Mouse (Mus musculus) bone marrow macrophage, adult 2 months (primary cell): ENCODE data around the gene Syt12. TPM values are rescaled to one million over a fixed set of nuclear protein-coding genes. Genes with fewer than 3 reads are reported as not detected.

Experiments
- H3K27ac ChIP-seq: 2 replicates; pipeline ENCODE4 v1.5.1; 2012; ENCODE audit warnings: low read depth, low read length; ENCODE audit not compliant: insufficient read depth
- H3K4me1 ChIP-seq: 2 replicates; pipeline ENCODE4 v1.6.1; 2012; ENCODE audit warnings: low read length; ENCODE audit not compliant: control insufficient read depth, insufficient read depth
- H3K4me3 ChIP-seq: 2 replicates; pipeline ENCODE4 v1.5.1; 2012; ENCODE audit warnings: mild to moderate bottlenecking, low read length, moderate library complexity; ENCODE audit not compliant: insufficient read depth
- CTCF ChIP-seq: IDR thresholded peaks from 2 replicates; pipeline ENCODE4 v1.5.1; 2012; ENCODE audit warnings: low read depth, mild to moderate bottlenecking, low read length, moderate library complexity
- POLR2A ChIP-seq: IDR thresholded peaks from 2 replicates; pipeline ENCODE4 v1.6.1; 2012; ENCODE audit warnings: mild to moderate bottlenecking, low read depth, low read length, borderline replicate concordance
- polyA plus RNA-seq: library from polyadenylated mRNA; stranded (reverse); fragments of >200 nt; gene quantifications from 2 replicates; pipeline ENCODE4 v1.2.4, GENCODE M21; 2012; ENCODE audit not compliant: missing spikeins, insufficient read depth, insufficient read length

Syt12 gene
- polyA plus RNA-seq, 1 experiment, result not detected

DNA sequence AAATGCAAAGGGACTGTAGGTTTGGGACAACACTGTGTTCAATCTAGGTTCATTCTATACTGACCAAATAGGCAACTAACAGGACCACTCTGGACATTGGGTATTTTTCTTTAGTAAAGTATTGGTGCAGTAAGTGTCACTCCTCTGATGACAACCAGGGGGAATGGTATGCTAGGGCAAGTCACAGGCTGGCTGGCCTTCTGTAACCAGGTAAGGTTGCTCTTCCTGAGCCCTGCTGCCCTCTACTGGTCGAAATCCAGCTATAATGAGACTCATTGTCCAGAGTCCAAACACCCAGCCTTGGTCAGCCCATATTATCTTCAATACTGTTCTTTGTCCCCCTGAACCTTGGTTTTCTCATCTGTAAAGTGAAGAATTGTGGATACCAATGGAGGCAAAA lies 60.1 kb downstream of the Syt12 start:
- H3K4me3 ChIP-seq, result no peak overlapping the region

DNA sequence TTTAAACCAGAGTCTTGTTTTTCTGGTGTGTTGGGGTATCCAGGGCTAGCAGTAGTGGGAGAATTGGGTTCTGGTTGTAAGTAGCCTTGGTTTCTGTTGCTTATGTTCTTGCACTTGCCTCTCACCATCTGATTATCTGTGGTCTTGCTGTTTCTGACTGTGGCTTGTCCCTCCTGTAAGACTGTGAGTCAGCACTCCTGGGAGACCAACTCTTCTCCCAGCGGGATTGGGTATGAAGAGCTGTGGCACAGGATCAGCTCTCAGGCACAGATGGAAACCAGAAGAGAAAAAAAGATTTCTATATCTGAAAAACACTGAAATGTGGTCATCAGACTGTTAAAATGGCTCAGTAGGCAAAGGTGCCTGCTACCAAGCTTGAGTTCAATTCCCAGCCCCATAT lies 62.6 kb downstream of the Syt12 start:
- H3K27ac ChIP-seq, result no peak overlapping the region
- no peak overlapping the region for H3K4me3 ChIP-seq
- TF ChIP-seq POLR2A, result no peak
- no peak for TF ChIP-seq CTCF
- H3K4me1 ChIP-seq, result no peaks in the 10 kb centered on the region

More for the DNA sequence above, 60.1 kb downstream of the Syt12 start:
- TF ChIP-seq POLR2A (no peak), CTCF (peak; percentile 69)
- H3K27ac ChIP-seq, result no peak overlapping the region
- H3K4me1 ChIP-seq, result no peaks in the 10 kb centered on the region; the same call in 1 of the 2 replicates

DNA sequence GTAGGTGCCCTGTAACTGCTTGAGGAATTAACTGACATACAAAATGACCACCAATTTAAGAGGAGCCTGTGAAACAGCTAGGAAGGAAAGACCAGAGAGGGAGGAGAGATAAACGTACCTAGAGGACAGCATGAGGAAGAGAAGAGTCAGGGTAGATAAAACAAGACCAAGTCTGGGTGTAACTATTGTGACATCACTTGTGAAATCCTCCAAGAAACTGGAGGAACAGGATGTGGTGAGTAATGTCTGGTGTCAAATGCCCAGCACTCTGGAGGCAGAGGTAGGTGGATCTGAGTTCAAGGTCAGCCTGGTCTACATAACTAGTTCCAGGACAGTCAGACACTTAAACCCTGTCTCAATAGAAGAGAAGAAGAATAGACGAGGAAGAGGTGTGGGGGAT lies 68.2 kb downstream of the Syt12 start:
- Histone ChIP-seq H3K4me3 (no peak overlapping the region), H3K4me1 (peaks cover 12% of the 10 kb centered on the region), H3K27ac (no peak overlapping the region)
- TF ChIP-seq CTCF, result no peak
- no peak for TF ChIP-seq POLR2A

DNA sequence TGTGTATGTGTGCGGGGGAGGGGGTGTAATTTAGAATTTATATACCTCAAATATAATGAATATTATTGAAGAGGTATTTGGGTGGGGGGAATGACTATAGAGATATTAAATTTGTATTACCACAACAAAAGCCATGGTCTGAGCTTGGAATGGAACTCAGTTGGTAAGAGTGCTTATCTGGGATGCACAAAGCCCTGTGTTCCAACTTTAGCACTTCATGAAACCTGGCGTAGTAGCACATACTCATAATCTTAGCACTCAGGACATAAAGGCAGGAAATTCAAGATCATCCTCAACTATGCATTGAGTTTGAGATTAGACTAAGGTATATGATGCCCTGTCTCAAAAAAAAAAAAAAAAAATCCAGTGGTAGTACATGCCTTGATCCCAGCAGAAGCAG lies 72.4 kb downstream of the Syt12 start:
- no peak overlapping the region for H3K4me3 ChIP-seq
- H3K4me1 ChIP-seq, result peaks cover 12% of the 10 kb centered on the region
- TF ChIP-seq POLR2A, result no peak
- no peak for TF ChIP-seq CTCF
- no peak overlapping the region for H3K27ac ChIP-seq

DNA sequence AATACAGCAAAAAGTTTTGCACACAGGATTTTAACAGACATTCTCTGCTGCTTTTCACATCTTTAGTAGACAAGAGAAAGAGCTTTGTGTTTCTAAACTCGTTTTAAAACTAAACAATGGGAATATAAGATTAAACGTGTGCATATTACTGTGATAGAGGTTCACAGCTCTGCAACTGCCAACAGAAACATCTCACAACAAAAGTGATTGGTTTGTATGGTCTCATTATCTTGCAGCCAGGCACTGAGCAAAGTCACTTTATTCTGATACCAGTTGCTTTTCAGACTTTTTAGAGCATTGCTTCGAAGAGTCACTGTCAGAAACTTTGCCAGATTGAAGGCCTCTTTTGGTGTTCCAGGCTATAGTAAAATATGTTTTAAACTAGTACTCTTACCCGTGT lies 78.3 kb downstream of the Syt12 start:
- TF ChIP-seq POLR2A, result no peak
- no peak for TF ChIP-seq CTCF
- no peak overlapping the region for H3K27ac ChIP-seq
- H3K4me3 ChIP-seq, result no peak overlapping the region
- 0 out of 2 replicates have a peak, but pooled peaks cover 2% of the 10 kb centered on the region for H3K4me1 ChIP-seq

DNA sequence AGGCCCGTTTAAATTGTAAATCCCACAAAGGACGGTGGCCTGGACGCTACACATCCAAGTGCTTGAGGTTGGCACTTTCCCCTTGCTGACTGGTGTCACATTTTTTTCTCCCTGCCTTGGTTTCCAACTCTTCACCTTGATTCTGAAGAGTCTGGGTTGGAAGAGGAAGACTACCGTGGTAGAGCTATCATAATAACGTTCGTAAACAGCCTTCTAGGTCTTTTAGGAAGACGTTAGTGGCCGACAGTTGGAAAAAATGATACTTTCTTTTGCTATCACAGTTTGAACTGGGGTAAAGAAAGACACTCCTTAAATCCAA lies 78.7 kb downstream of the Syt12 start:
- Histone ChIP-seq H3K27ac (no peak overlapping the region), H3K4me3 (no peak overlapping the region), H3K4me1 (peaks cover 4% of the 10 kb centered on the region; the same call in 1 of the 2 replicates)
- TF ChIP-seq POLR2A, result no peak
- TF ChIP-seq CTCF, result no peak

DNA sequence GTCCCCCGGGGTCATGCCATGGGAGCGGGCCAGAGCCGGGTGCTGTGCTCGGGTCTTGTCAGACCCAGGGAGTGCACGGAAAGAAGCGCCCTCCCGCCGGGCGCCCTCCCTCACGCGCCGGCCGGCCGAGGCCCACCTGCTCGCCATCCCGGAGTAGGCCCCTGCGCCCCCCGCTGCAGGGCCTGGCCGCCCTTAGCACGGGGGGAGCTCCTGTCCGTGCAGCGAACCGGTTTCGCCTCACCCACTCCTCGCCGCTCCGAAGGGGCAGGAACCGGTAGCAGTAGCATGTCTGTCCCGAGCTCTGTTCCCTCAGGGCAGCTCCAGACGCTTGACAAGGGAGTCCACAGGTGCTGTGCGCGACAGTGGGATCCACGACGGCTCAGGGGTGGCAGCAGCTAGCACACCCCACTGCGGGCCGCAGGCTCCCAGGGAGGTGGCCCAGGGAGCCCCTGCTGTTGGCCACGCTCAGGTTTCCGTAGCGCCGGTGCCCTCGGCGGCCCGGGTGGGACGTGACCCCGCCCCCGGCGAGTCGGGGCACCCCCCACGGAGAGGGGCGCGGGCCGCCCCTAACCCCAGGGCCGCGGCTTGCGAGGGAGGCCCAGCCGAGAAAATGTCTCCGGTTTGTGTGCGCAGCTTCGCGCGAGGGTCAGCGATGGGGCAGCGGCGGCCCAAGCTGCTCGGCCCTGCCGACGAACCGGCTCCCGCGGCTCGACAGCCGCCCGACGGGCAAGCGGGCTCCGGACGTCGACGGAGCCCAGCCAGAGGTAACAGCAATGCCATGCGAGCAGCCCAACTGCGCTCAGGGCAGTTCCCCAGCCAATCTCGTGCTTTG lies 79.2 kb downstream of the Syt12 start, which contains the start of gene Kdm2a:
Kdm2a (minus strand) TSS at position 488 of the 832 bp plus-strand sequence.
- peak within 1 kb of the TSS; percentile 64 for H3K4me3 ChIP-seq
- H3K27ac ChIP-seq, result peak within 1 kb of the TSS; percentile 27; the same call in 1 of the 2 replicates
- peaks cover 5% of the 10 kb centered on the region; the same call in 1 of the 2 replicates for H3K4me1 ChIP-seq
- no peak for TF ChIP-seq CTCF
- no peak for TF ChIP-seq POLR2A

DNA sequence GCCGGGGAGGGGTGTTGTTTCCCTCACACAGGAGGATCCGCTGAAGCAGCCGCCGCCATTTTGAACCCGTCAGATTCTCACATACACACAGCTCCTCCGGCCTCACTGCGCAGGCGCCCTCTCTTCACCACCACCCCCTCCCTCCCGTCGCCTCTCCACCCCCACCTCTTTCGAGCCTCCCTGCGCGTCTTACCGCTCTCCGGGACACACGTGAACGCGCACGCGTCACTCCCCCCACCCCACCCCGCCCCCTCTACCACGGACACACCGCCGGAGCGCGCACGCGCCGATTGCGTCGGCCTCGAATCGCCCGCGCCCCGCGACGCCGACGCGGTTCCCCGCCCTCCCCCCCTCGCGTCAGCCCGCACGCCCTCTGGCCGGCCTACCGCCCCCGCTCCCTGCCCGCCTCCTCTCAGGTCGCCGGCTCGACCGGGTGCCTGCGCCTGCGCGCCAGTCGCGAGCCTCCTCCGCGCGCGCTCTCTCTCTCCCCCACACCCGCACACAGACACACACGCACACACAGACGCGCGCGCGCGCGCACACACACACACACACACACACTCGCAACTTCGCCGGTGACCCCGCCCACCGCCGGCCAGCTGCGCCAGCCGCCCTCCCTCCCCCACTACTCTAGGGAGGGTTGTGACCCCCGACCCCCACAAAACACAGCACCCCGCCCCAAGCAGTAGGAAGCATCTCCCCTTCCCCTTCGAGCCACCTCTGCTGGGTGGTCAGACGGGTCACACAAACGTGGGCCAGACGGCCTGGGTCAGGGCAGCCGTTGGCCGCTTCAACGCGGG lies 80.0 kb downstream of the Syt12 start:
- Histone ChIP-seq H3K4me1 (peaks cover 8% of the 10 kb centered on the region; the same call in 1 of the 2 replicates), H3K27ac (peak overlapping the region; percentile 80), H3K4me3 (peak overlapping the region; percentile 69)
- no peak for TF ChIP-seq CTCF
- TF ChIP-seq POLR2A, result no peak

DNA sequence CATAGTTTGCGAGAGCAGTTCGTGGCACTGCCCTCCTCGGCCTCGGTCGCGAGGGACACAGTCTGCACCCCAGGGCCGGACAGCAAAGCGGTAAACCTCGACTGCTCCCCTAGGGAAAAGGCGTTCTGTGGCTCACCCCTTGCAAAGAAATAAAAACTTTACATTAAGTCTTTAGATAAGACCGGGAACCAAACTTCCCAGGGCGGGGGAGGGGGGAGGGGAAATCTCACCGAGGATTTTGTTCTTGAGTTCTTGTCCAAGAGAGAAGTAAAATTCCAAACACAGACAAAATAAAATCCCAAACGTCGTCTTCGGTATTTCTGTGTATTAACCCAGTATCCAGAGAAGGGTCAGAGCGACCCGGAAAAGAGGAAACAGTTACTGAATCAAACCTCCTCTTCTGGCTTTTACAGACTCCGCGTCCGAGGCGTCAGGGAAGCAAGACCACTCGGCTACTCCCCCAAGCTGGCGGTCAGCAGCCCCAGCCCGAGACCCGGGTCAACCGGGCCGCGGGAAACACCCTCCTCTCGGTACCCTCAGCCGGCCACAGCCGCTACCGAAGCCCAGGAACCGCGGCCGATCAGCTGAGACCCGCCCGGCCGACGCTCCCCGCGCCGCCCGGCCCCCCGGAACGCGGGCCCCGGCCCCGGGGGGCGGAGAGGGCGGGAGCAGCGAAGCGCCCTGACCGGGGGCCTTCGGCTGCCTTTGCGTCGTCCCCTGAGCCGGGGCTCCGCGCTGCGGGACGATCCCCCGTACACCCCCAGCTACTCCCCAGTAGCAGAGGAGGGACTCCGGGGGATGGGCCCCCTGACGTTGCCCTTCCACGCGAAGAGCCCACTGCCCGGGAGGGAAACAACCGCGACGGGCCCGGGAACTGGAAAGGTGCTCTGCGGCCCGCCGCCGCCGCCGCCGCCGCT lies 80.9 kb downstream of the Syt12 start:
- H3K27ac ChIP-seq, result peak overlapping the region; percentile 80
- H3K4me1 ChIP-seq, result peaks cover 8% of the 10 kb centered on the region; the same call in 1 of the 2 replicates
- no peak for TF ChIP-seq CTCF
- TF ChIP-seq POLR2A, result no peak
- H3K4me3 ChIP-seq, result peak overlapping the region; percentile 69

Other genes starting within 250 kb of the Syt12 start
- 77.5 and 93.5 TPM in 2 replicates for gene Pold4, start 245.5 kb downstream of the Syt12 start, polyA plus RNA-seq
- gene Ssh3, start 208.3 kb downstream of the Syt12 start, polyA plus RNA-seq, result 84.2 and 87.6 TPM in 2 replicates
- gene Ankrd13d, start 194.3 kb downstream of the Syt12 start, polyA plus RNA-seq, result 21.8 TPM in 2 replicates
- 250 and 278 TPM in 2 replicates for gene Grk2, start 171.2 kb downstream of the Syt12 start, polyA plus RNA-seq
- 81.5 and 84.4 TPM in 2 replicates for gene Kdm2a, start 79.2 kb downstream of the Syt12 start, polyA plus RNA-seq
- 1.1 and 1.4 TPM in 2 replicates for gene Rhod, start 38.0 kb downstream of the Syt12 start, polyA plus RNA-seq
- gene 2010003K11Rik, start 21.1 kb upstream of the Syt12 start, polyA plus RNA-seq, result not detected in 2 replicates
- 1.8 and 3.7 TPM in 2 replicates for gene Pcx, start 33.0 kb upstream of the Syt12 start, polyA plus RNA-seq
- gene Lrfn4, start 138.2 kb upstream of the Syt12 start, polyA plus RNA-seq, result 0.50 and 0.73 TPM in 2 replicates
- gene Rce1, start 148.2 kb upstream of the Syt12 start, polyA plus RNA-seq, result 25.5 and 33.7 TPM in 2 replicates
- not detected in 2 replicates for gene Gm960, start 221.2 kb upstream of the Syt12 start, polyA plus RNA-seq
- not detected in 2 replicates for gene Sptbn2, start 233.7 kb upstream of the Syt12 start, polyA plus RNA-seq